Mouse (Mus musculus) CD8-positive naive resting alpha-beta T cell, adult 2 months (primary cell): ENCODE results near the gene Dok1.

Experiments used
- DNase-seq, 2 experiments: peaks; one replicate each; pipeline ENCODE4 v3.0.0; 2022; ENCODE audit warnings: low read depth in 2 of 2, low spot score in 2 of 2

The Dok1 gene

GRCm38 (mm10) chr6:83033249-83034185 lies at the start of gene Dok1, which contains the start of gene Loxl3:
Gene Dok1 (minus strand): TSS chr6:83033471.
Gene Loxl3 (plus strand): TSS chr6:83034173.
- DNase-seq = peak; percentile 24 to 50

GRCm38 (mm10) chr6:83080210-83080609 lies 46.9 kb upstream of the Dok1 start:
- DNase-seq = no peak

- peak; percentile 99 to 100 for DNase-seq
Observed at GRCm38 (mm10) chr6:83078324-83078858, 45.1 kb upstream of the Dok1 start.

- DNase-seq = no peak
Observed at GRCm38 (mm10) chr6:83077630-83078323, 44.5 kb upstream of the Dok1 start, which contains the start of gene Pcgf1. Gene Pcgf1 (plus strand): TSS chr6:83077869.

- peak in 1 of 2 experiments; percentile 51 for DNase-seq
Observed at GRCm38 (mm10) chr6:83074979-83075378, 41.7 kb upstream of the Dok1 start.

- DNase-seq = no peak
Observed at GRCm38 (mm10) chr6:83071220-83071619, 37.9 kb upstream of the Dok1 start.

- DNase-seq = no peak
Observed at GRCm38 (mm10) chr6:83070311-83071219, 37.3 kb upstream of the Dok1 start.

- DNase-seq = no peak
Observed at GRCm38 (mm10) chr6:83070247-83070310, 36.8 kb upstream of the Dok1 start, which contains the start of gene Tlx2. Gene Tlx2 (minus strand): TSS chr6:83070293.

- no peak for DNase-seq
Observed at GRCm38 (mm10) chr6:83069488-83070246, 36.4 kb upstream of the Dok1 start.

- no peak for DNase-seq
Observed at GRCm38 (mm10) chr6:83068706-83069487, 35.6 kb upstream of the Dok1 start.

- DNase-seq = no peak
Observed at GRCm38 (mm10) chr6:83068221-83068620, 35.0 kb upstream of the Dok1 start.

- DNase-seq = no peak
Observed at GRCm38 (mm10) chr6:83066441-83066840, 33.2 kb upstream of the Dok1 start.

GRCm38 (mm10) chr6:83065995-83066394 lies 32.7 kb upstream of the Dok1 start:
- DNase-seq = no peak

GRCm38 (mm10) chr6:83058725-83059124 lies 25.5 kb upstream of the Dok1 start:
- no peak for DNase-seq

- DNase-seq = no peak
Observed at GRCm38 (mm10) chr6:83057790-83058189, 24.5 kb upstream of the Dok1 start, which contains the start of gene Dqx1. Gene Dqx1 (plus strand): TSS chr6:83057844.

- DNase-seq = no peak
Observed at GRCm38 (mm10) chr6:83054871-83055431, 21.7 kb upstream of the Dok1 start, which contains the start of gene Htra2. Gene Htra2 (minus strand): TSS chr6:83055273.

GRCm38 (mm10) chr6:83054074-83054851 lies 21.0 kb upstream of the Dok1 start, which contains the start of gene Aup1:
Gene Aup1 (plus strand): TSS chr6:83054521.
- peak; percentile 95 to 96 for DNase-seq
